Mouse (Mus musculus) layer of hippocampus, postnatal 25 days (tissue): ENCODE measurements around the gene Megf8. TPM values are rescaled to one million over a fixed set of nuclear protein-coding genes. Genes with fewer than 3 reads are reported as not detected.

ENCODE experiments used
- DNase-seq, 2 experiments: peaks; one replicate each; pipeline ENCODE4 v3.0.0; 2022; ENCODE audit warnings: mixed read lengths in 2 of 2, low spot score in 1 of 2; ENCODE audit errors: extremely low spot score in 1 of 2
- total RNA-seq, 2 experiments: library from RNA; stranded (reverse); gene quantifications; 2 replicates each; pipeline ENCODE4 v1.2.3; 2021

The Megf8 gene
- total RNA-seq, 2 experiments from 2014 or later: 93.9 to 98.8 TPM

DNA sequence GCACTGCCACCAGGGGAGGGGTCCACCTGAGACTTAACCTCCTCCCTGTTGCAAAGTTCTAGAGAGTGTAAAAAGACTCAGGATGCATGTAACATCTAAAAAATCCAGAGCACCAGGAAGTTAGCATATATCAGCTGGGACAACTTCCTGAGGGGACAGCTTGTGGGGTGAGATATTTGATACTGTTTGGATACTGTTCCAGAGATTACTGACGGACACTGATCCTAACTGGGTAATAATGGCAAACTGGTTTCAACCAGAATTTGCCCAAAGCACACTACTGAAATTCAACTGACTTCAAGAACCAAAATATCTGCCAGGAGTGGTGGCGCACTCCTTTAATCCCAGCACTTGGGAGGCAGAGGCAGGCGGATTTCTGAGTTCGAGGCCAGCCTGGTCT lies 22.5 kb upstream of the Megf8 start:
- DNase-seq: no peak

DNA sequence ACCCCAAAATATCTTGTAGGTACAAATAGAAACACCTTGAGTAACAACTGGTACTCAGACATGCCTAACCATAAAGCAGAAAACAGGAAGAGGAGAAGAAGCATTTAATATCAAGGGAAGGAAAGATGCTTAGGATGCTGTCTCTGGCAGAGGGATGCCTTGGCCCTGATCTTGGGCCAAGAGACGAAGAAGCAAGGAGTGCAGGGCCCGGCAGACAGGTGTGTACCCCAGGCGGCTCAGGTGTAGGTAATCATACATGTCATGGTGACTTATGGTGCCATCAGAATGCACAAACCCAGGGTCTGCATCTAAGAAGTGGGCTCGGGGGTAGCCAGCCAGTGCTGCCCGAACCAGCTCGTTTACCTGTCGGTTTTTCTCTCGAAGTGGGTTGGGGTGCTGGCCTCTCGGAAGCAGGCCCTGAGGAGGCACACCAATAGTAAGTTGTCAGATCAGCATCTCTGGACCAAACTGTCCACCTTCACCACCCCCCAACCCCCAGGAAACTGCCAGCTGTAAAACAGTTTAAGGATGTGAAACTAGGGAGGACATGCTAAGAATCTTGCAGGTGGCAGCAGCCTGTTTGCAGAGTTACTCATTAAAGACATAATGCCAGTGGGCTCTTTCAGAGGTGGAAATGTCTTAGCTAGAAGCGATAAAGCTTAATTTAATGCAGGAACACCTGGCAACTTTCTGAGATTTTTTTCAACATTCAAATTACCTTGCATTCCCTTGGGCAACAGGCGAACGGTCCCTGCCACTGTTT lies 21.8 kb upstream of the Megf8 start:
- DNase-seq: no peak

DNA sequence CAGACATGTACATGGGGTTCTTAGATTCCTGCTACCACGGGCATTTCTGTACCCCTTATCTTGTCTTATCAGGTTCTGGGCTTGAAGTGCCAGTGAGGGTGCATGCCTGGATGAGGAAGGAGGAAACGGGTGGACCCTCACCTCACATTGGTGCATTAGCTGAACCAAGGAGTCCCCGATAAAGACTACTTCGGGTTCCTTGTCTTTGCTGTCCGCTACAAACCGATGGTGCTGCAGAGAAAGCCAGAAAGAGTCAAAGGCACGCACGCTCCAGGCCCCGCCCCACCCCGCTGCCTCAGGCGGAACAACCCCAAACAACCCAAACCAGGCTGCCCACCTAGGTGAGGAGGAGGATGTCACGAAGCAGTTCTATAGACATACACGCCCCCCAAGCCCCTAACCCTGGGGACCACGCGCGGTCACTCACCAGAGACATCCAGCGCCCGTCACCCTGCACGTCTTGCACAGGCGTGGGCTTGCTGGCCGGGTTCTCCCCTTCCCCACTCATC lies 20.0 kb upstream of the Megf8 start:
- no peak for DNase-seq

DNA sequence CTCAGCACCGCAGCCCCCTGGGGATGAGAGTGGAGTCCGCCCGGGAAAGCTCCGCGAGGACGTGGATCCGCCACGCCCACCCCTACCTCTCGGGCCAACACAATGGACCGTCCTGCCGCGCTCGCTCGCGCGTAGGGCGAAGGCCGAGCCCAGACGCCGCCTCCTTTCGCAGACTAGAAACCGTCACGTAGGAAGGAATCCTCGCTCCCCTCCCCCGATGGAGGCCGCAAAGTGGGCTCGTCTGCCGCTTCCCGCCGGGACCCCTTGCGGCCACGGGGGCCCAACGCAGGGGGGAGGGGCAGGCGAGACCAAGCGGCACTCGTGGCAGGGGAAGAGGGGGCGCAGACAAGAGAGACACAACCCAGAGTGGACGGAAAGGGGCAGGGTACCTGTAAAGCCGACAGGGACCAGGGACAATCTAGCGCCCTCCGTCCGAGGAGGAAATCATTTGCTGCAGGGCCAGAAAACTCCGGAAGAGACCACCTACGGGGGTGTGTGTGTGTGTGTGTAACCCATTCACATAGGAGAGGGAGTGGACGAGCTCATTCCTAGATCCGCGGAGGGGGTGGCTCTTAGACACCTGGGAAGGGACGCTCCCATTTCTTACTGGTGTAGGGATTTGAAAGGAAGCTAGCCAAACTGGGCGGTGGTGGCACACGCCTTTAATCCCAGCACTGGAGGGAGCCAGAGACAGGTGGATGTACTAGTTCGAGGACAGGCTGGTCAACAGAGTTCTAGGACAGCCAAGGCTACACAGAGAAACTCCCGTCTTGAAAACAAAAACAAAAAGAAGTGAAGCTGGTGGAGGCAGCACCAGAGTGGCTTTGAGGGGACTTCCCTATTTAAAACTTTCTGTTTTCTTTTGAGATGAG lies 19.3 kb upstream of the Megf8 start, which contains the start of gene Pafah1b3:
TSS of gene Pafah1b3 (minus strand) at position 533 of the 872 bp plus-strand sequence.
- peak; percentile 58 to 70 for DNase-seq

DNA sequence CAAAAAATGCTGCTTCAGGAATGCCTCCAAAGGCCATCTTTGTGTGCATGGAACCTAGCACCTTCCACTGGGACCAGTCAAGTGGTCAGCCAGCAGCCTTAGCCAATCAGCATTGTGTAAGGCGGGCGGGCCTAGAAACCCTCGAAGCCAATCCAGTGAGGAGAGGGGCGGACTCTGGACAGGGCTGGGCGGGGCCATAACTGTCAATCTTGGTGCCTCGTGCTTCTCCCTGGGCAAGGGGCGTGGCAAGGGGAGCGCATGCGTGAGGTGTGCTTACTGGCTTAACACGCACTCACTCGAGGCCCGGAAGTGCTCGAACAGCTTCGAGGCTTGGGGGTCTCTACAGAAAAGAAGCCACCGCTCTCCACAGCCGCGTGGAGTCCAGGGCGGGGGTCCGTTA lies 15.9 kb upstream of the Megf8 start, which contains the start of gene Prr19:
TSS of gene Prr19 (plus strand) at position 349 of the 400 bp plus-strand sequence.
- no peak for DNase-seq

DNA sequence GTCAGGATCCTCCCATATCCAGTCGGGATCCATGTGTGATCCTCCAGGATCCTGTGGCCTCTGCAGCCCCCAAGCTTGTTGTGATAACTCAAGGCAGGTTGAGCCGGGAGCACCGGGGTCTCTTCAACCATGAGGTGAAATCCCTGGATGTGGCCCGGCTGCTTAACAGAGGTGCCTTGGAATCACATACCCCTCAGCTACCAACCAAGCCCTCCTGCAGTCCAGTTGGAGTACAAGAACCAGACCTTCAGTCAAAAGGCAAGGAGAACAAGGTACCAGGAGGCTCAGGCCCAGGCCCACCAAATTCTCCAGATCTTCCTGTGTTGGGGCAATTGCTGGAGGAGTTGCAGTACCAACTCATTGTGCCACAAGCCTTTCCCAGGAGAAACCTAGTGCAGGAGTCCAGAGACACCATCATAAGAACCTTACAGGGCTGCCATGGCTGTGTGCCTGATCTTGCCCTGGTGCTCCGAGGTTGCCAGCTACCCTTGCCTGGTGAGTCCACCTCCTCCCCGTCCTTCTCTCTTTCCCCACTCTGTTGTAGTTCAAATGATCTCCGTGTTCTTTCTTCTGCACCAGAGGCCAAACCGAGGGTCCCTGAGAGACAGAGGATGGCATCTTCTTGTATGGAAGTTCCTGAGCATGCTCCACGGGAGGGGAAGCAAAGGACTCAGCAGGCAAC lies 13.8 kb upstream of the Megf8 start:
- DNase-seq: no peak

DNA sequence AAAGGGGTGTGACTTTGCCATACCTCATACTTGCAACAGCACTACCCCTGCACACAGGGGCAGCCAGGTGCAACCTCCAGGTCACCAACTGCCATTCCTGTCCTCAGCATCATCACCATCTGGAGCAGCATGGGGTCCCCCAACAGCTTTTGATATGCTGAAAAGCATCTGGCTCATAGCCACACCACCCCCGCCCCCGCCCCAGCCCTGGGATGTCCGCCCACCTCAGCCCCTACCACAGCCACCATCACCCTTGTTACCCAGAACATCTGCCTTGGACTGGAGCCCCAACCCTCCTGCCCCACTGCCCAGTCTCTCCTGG lies 13.3 kb upstream of the Megf8 start:
- no peak for DNase-seq

DNA sequence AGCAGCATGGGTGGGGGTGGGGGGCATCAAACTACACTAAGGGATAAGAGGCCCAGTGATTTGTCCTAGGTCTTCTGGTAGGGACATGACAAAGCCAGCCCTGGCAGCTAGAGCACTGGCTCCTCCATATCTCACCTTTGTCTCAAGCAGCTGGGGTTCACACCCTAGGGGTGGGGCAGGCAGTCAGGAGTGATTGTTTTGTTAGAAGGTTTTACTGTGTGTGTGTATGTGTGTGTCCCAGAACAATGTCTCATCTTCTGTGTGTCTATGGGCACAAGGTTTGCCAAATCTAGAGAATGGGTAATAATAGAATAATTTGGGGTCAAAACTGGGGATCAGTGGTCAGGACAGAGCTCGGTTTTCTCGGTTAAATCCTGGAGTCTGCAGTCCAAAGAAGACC lies 11.5 kb upstream of the Megf8 start:
- DNase-seq: no peak

DNA sequence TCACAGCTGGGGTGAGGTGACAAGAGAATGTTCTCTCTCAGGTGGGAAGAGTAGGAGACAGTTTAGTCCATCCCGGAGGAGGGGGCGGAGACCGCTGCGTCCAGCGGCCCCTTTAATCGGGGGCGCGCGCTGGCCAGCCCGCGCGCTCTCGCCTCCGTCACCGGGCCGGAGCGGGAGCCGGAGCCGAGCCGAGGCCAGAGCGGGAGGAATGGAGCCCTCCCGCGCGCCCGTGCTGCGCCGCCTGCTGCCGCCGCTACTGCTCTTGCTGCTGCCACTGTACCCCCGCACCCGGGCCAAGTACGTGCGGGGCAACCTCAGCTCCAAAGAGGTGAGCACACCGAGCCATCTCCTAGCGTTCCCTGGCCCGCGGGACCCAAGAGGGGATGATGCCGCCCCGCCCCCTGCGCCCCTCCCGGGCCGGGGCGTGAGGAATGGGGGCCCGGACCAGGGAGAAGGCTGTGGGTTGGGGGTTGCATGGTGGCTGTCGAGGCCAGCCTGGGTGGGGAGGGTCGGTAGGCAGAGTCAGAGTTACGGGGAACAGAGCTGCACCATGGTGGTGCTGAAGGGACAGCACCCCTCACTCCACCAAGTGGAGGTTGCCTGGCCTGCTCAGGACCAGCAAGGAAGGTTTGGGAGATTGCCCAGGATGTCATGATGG lies 10.9 kb upstream of the Megf8 start, which contains the start of gene Tmem145:
TSS of gene Tmem145 (plus strand) at position 151 of the 658 bp plus-strand sequence.
- DNase-seq: no peak

DNA sequence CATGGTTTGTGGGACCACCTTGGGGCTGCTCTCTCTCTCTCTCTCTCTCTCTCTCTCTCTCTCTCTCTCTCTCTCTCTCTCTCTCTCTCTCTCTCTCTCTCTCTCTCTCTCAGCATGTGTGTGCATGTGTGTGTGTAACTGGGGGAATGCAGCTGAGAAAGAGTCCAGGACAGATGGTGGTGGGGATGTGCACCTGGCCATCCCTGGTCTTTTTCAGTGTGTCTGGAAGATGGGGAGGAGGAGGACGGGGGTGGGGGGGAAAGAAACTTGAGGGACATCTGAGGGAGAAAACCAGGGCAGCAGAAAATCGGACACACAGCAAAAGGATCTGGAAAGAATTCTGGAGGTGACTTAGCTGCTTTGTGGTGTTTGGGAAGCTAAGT lies 10.4 kb upstream of the Megf8 start:
- DNase-seq: no peak

DNA sequence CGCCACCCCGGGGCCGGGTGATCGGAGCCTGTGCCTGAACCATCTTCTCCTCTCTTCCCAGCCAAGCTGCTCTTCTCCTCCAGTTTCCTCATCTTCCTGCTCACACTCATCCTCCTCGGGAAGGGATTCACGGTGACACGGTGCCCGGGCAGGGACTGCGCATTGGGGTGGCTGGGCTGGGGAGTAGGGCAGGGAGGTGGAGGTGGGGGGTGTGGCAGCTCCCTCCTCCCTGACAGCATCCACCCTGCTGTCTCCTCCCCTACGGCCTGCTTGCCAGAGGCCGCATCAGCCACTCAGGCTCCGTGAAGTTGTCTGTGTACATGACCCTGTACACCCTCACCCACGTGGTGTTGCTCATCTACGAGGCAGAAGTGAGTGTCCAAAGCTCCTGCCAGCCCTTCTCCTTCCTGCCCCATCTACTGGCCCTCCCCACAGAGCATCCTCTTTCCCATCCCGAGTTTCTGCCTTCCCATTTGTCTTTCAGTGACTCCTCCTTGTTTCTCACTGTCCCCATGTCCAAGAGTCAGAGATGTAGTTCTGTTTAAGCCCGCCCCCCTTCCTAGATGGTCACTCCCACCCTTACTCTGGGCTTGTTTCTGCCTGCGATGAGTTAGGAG lies 8.2 kb upstream of the Megf8 start:
- DNase-seq: no peak

DNA sequence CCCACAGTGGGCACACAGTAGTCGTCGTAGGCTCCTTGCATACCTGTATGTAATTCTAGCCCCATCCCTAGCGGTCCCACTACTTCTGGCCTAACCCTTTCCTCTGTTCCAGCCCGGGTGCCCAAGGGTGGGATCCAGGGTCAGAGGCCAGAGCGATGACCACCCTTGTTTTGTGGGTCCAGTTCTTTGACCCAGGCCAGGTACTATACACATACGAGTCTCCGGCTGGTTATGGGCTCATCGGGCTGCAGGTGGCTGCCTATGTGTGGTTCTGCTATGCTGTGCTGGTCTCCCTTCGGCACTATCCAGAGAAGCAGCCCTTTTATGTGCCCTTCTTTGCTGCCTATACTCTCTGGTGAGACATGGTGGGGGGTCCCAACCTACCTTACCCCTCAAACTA lies 7.5 kb upstream of the Megf8 start:
- no peak for DNase-seq

DNA sequence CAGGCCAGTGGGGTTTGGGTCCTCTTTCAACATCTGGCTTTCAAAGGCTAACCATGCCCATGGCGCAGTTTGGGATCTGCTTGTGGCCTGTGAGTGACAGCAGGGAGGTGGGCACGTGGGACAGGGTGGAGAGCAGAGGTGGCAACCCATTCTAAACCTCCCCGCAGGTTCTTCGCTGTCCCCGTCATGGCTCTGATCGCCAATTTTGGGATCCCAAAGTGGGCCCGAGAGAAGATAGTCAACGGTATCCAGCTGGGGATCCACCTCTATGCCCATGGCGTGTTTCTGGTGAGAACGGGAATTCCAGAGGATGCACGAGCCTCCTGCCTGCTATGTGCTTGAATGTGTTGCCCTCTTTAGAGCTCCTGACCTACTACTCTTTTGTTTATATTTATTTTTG lies 5.8 kb upstream of the Megf8 start:
- DNase-seq: no peak

DNA sequence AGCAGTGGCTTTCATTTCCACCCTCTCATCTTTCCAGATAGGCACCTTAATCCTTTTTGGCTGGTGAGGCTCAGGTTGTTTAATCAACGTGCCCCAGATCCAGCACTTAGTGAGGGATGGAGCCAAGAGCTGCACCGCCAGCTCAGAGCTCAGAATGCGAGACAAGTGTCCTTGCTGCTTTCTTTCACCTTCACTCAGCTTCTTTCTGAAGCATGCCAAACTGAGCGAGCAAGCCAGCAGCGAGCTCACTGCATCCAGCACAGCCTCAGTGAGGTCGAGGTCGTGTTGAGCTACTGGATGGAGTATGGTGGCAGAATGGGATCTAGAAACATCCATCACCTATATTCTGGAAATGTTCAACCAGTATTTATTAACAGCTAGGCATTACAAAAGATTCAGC lies 3.6 kb upstream of the Megf8 start:
- no peak for DNase-seq

DNA sequence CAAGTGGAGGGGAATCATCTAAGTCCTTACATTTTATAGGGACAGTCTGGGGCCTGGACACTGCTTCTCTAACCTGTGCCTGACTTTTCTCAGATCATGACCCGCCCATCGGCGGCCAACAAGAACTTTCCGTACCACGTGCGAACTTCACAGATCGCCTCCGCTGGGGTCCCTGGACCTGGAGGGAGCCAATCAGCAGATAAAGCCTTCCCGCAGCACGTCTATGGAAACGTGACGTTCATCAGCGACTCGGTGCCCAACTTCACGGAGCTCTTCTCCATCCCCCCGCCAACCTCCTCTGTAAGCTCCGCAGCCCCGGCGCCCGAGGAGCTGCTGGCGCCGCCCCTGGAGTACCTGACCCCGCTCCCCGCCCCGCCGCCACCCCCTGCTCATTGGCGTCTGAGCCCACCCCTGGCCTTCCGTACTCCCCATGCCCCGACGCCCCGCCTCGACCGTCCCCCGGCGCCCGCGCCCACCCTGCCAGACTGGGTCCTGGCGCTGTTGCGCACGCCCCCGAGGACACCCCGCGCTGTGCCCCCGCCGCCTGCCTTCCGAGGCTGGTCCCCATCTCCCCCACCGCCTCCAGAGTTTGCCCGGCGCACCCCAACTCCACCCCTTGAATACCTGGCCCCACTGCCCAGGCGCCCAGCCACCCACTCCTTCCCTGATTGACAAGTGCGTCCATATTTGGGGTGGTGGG lies 2.2 kb upstream of the Megf8 start:
- DNase-seq: no peak

DNA sequence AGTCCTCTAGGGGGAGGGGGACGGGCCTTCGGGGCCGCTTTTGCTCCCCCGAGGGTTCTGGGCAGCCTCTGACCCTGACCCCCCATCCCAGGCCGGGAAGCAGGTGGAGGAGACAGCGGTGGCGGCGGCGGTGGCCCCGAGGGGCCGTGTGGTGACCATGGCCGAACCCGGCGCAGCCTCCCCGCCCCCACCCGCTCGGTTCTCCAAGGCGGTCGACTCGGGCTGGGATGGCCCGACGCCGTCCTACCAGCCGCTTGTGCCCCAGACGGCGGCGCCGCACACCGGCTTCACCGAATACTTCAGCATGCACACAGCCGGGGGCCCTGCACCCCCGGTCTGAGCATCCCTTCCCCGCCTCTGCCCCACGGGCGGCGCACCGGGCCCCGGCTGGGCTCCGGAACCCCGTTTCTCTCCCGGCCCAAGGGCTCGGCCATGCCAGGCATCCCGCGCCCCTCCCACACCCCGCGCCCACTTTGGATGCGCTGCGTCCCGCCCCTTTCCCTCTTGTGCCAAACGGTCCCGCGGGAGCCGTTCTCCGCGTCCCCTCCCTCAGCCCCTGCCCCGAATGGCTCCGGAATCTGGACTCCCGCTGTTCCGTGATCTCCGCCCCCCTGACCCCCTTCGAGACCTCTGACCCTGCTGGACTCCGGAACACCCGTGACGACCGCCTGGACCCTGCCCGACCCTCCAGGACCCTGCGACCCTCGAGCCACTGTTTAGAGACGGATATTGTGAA lies 1.5 kb upstream of the Megf8 start:
- DNase-seq: no peak

DNA sequence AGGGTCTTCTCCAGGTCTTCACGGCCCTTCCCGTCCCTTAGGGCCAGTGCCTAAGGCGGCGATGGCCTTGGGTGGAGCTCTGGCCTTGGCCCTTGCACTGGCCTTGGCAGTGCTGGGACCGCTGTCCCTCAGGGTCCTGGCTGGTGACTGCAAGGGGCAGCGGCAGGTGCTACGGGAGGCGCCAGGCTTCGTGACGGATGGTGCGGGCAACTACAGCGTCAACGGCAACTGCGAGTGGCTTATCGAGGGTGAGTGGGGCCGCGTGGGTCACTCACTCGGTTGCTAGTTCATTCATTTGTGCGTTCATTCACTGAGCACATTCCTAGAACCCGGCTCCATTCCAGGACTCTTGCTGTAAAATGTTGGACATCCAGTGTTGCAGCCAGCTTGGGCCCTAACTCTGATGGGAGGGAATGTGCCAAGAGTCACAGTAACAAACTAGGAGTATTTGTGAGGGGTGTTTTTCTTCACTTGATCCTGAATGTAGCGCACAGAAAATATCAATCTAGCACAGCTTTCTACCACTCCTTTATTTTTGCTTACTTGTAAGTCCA lies 559 bp downstream of the Megf8 start:
- DNase-seq: no peak

DNA sequence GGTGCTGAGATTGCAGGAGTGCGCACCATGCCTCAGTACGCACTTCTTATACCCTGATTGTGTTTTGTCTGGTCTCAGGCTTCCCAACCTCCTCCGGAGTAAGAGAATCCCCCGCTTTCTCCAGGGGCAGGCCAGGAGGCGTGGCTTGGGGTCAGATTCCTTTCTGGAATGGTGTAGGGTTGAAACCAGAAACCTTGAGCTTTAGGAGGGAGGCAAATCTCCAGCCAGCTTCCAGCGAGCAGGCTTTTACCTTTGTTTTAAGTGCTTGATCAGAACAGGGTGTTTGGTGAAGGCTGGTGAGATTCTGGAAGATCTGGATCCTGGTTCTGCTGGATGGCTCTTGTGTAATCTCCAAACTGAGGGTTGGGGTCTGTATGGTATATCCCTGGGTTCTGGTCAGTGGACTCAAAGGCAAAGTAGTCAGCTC lies 5.1 kb downstream of the Megf8 start:
- DNase-seq: no peak
